Mouse (Mus musculus): ENCODE data around the gene Cinp.

Gene Cinp

DNA sequence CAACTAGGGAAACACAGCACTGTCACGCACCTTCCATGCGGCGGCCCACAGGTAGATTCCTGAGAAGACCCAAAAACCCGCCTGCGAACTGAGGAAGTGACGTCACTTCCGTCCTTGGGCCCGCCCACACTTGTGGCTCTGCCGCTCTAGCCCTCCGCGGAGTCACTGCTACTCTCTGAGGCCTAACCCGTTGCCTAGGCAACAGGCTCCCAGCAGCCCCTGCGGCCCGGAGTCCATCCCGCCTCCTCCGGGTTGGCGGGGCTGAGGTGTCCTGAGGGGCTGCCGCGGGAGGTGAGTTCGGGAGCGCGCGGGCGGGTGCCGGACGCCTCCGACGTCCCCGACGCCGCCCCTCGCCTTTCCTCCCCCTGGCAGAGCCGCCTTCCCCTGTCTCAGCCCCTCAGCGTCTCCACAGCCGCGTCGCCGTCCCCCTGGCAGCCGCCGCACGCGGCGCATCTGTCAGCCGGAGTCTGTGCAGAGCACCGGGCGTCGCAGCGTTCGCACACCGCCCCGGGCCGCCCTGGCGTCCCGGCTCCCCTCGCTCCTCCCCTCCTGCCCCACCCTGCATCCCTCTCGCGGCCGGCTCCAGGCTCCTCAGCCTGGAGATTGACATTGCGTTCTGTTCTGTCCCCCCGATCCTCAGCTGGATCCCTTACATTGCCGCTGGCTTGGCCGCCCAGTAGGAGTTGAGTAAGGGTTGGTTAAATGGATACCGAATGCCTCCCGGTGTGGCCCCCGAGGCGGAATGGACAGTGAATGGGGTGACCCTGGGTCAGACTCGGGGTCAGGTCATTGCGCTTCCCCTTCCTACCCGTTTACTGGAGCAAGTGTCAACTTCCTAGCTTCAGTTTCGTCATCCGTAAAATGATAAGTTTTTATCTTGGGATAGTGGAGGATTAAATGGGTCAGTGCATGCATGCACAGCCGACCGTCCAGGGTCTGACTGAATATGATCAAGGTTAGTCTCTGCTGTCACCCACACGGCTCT, at the start of gene Cinp, which contains the start of gene Tecpr2:
Gene Cinp (minus strand): TSS at position 110 of the 985 bp plus-strand sequence.
Gene Tecpr2 (plus strand): TSS at position 229 of the 985 bp plus-strand sequence.
- peak; percentile 97 for DNase-seq (ENCODE audit: low read depth, low spot score)

DNA sequence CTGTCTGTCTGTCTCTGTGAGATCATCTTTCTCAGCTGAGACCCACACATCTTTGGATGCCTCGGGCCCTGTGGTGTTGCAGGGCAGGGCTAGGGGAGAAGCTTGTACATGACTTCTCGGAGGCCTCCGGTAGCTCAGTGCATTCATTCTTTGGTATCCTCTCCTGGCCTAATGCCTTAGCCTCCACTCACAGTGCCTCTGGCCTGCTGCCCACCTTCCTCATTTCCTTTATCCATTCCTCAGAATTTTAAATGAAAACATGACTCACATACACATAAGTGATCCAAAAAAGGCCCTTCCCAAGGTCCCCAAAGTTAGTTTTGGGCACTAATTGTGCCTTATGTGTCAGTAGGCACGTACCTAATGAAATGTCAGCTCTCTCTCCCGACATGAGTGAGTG, 48.6 kb upstream of the Cinp start:
- no peak for DNase-seq (ENCODE audit: low read depth, low spot score)

DNA sequence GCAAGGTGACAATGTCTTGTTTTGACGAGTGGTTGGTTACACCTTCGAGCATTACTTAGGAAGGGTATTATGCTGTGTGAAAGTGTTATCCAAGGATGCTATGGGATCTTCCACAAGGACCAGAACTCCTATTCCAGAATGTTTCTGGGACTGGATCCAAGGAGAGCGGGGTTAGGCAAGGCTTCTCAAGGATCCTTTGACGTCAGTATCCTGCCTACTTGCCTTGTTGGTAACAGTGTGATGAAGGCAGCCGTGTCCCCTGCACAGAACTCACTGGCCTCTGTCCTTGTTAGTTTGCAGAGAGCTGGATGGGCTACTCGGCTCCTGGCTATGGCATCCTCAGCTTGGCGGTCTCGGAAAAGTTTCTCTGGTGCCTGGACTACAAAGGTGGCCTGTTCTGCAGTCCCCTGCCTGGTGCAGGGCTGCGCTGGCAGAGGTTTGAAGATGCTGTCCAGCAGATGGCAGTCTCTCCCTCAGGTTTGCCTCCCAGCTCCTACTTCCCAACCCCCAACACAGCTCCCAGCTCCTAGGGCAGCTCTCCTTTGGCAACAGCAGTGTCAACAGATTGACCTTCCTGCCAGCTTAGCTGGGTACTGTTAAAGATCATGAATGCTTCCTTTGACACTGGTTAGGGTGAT, 47.2 kb upstream of the Cinp start:
- DNase-seq (ENCODE audit: low read depth, low spot score), result peak; percentile 78

DNA sequence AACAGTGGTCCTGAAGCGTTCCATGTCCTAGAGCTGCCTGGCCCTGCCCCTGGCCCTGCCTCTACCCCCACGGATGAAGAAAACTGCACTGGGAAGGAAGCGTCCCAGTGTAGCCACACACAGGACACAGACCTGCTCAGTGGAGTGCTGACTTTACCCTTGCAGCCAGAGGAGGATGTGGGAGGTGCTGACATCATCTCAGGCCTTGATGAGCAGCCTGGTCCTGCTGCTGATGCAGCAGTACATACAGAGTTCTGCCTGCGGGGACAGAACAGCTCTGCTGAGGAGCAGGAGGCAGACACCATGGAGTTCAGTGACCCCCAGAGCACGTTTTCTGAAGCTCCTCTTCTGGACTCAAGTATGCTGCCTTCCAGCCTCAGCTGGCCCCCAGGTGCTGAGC, 43.9 kb upstream of the Cinp start:
- no peak for DNase-seq (ENCODE audit: low read depth, low spot score)

DNA sequence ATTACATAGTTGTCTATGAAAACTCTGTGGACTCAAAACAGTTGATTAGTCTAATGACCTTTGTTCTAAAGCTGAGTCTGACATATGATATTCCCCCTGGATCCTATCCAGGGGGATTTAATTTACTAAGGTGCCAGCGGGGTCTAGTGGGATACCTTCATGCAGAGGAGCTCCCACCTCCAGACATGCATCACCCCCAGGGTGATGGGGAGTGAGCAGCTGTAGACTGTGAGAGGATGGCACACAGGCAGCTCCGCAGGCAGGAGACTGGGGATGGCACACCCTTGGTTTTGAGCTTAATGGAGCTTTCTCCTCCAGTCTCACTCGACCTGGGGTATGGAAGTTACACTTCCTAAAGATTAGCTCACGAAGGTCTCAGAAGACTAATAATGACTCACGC, 32.6 kb upstream of the Cinp start:
- no peak for DNase-seq (ENCODE audit: low read depth, low spot score)

DNA sequence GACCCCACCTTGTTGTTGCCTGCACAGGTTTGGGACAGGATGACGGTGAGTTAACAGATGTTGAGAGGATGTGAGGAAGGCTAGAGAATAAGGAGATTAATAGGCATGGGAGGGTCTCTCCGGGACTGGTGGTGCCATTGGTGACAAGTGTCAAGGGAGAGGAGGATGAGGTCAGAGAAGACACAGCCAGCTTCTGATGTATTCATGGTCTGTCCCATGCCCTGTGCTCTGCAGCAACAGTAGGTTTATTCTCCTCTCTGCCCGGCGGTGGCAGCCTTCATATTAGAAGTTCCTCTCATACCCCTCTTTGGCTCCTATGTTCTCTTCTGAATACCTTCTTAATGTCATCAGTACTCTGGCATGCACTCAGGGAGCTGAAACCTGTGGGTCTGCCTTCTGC, 31.3 kb upstream of the Cinp start:
- no peak for DNase-seq (ENCODE audit: low read depth, low spot score)

DNA sequence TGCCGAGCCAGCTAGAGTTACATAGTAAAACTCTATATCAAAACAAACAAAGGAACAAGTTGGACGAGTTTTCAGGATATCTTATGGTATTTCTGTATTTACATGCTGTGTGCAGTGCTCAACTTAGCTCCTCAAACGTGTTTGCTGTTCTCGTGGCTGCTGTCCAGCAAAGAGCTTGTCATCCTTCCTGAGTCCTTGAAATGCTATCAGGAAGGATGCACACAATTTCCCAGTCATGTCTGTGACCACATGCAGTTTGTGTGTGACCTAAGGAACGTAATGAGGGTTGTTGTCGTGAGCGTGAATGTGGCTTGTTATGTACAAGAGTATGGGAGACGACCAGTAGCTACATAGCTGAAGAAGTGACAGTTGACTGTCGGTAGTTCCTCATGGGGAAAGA, 26.8 kb upstream of the Cinp start:
- no peak for DNase-seq (ENCODE audit: low read depth, low spot score)

DNA sequence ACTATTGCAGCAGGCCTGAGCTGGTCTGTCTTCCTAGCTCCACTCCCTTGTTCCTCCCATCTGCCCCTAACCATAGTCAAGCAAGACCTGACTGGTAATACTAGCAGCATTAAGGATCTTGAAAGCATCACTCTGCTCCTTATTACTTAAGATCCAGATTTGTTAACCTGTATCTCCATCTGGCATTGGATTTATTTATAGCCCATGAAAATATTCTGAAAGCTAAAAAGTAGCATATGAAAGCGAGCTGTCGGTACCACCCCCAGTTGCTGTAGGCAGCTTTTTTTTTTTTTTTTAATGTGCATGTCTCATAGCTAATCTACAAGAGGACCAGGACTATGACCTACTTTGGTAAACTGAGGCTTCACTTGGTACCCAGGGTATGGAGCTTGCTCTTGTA, 21.0 kb upstream of the Cinp start:
- DNase-seq (ENCODE audit: low read depth, low spot score), result no peak

DNA sequence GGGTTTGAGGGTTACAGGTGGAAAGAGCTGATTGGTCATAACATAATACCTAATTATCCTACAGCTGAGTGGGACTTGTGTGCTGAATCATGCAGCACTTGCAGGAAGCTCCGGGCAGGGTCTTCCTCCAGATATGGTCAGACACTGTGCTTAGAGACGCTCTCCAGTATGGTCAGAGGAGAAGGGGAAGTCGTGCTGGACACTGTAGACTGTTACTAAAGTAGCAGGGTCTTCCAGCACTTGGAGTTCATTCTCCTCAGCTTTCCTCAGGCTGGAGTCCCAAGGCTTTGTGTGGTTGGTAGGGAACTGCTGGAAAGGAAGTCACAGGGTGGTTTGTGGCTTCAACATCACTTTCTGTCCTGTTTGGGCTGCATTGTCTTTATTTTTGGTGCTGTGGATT, 18.9 kb upstream of the Cinp start:
- DNase-seq (ENCODE audit: low read depth, low spot score), result no peak

DNA sequence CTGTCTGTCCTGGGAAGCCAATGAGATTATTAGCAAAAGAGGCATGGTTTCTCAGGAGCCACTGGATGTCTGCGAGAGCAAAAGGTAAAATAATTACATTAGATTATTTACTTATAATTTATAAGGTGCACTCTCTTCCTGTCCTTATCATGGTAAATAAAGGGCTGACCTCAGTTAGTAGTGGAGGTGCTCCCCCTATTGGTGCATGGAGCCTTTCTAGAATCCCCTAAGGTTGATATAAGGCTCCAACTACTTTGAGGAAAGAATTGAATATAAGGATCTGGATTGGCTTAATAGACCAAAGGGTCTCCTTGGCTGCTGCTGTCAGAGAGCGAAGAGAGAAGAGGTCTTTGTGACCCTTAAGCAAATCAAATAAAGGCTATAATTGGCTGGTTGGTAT, 14.6 kb upstream of the Cinp start:
- DNase-seq (ENCODE audit: low read depth, low spot score), result no peak

DNA sequence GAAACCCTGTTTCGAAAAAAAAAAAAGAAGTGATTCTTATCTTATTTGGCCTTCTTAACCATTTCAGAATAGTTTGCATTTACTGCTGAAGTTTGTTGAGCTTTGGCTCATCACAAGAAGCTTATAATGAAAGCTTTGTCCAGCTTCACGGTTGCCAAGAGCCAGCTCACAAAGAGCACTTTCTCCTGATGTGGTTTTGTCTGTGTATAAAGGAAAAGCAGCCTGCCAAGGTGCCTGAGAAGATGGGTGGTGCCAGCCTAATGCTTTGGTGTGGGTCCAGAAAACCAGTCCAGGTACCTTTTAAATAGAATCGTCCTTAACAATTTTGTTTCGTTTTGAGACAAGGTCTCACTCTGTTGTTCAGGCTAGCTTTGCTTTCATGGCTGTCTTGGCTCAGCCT, 13.2 kb upstream of the Cinp start:
- DNase-seq (ENCODE audit: low read depth, low spot score), result no peak

DNA sequence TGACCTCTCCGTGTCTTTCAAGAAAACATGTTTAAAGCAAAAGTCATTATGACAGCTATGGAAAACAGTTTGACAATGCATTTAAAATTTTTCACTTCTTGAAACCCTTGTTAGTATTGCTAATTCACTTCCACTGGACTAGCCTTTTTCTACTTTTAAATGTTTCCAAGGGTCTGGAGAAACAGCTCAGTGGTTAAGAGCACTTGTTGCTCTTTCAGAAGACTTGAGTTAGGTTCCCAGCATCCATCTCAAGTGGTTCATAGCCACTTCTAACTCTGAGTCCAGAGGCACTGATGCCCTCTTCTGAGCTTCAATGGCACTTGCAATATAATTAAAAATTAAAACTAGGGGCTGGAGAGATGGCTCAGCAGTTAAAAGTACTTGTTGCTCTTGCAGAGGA, 2.9 kb upstream of the Cinp start:
- no peak for DNase-seq (ENCODE audit: low read depth, low spot score)

DNA sequence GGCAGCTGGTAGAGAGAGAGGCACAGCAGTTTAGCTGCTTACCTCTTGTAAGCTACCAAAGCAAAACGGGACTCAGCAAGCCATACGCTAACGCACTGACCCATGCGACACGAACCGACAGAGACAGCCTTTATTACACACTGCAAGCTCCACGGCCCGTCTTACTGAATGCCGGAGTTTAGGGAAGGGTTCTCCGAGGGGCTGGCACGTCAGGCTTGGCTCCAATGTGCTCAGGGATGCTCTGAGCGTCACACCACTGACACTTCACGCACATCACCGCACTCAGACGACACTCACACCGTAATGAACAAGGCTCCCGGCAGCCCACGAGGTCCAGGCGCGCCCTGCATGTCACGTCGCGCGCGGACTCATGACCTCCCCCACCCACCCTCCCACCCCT, 339 bp downstream of the Cinp start:
- peak; percentile 26 for DNase-seq (ENCODE audit: low read depth, low spot score)

DNA sequence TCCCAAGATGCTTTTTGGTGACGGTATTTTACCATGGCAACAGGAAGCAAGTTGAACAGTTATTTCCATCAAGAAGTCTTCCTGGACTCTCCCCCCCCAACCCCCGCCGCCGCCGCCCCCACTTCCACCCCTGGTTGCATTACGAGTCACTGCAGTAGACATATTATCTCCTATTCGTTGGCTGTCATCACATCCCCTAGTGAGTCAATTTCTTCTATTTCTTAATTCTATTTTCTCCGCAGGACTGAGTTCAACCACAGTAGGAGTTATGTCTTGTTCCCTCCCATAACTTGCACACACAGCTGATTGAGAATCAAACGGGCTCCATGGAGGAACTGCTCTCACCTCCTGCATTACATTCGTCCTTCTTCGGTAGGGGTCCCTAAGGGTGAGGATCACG, 839 bp downstream of the Cinp start:
- no peak for DNase-seq (ENCODE audit: low read depth, low spot score)

DNA sequence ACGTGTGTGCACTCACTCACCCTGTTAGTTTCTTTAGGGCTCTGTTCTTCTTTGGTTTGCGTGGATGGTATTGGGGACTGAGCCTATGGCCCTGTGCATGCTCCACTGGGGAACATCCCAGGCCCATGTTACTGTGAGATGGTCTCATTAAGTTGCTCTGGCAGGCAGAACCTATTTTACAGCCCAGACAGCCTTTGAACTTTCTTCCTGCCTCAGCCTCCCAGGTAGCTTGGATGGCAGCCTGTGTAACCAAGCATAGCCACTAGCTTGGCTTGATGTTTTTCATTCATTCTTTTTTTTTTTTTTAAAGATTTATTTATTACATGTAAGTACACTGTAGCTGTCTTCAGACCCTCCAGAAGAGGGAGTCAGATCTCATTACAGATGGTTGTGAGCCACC, 3.7 kb downstream of the Cinp start:
- no peak for DNase-seq (ENCODE audit: low read depth, low spot score)

DNA sequence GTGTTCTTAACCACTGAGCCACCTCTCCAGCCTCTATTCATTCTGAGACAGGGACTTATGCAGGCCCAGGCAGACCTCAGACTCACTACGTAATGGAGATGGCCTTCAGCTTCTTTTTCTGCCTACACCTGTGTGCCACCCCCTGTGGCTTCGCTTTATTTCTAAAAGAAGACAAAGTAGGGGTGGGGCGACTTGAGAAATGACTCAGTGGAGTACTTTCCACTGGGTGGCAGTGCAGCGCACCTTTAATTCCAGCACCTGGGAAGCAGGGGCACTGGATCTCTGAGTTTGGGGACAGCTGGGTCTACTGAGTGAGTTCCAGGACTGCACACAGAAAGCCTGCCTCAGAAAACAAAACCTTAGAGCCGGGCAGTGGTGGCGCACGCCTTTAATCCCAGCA, 6.7 kb downstream of the Cinp start:
- no peak for DNase-seq (ENCODE audit: low read depth, low spot score)

DNA sequence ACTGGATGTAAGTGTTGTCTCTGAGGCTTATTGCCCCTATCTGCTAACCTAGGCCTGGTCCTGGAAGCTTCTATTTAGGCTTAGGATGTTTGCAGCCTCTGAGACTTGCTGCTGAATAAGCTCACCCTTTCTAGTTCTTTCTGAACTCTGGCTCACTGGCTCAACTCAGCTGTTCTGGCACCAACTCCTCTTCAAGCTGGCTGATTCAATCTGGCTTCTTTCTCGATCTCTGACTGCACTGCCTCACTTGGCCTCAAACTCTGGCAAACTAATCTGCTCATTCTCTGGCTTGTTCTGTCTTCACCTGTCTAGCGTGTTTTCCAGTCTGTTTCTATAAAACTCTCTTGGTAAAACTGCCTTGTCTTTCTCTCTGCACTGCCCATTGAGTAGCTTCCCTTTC, 13.6 kb downstream of the Cinp start:
- DNase-seq (ENCODE audit: low read depth, low spot score), result no peak

DNA sequence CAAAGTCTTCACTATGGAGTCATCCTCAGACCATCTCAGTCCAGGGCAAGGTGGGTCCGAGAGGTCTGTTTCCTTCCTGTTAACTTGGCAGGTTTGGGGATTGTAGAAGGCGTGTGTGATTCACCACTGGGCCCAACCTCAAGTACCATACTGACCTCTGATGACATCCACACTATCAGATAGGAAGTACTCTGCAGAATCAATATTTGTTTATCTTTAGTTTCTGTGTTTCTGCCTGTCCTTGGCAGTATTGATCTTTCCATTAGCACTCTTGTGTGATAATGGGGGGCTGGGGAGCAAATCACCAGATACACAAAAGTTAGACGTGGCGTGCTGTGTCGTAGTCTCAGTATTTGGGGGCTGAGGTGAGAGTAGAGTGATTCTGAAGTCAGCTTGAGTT, 17.7 kb downstream of the Cinp start:
- no peak for DNase-seq (ENCODE audit: low read depth, low spot score)

DNA sequence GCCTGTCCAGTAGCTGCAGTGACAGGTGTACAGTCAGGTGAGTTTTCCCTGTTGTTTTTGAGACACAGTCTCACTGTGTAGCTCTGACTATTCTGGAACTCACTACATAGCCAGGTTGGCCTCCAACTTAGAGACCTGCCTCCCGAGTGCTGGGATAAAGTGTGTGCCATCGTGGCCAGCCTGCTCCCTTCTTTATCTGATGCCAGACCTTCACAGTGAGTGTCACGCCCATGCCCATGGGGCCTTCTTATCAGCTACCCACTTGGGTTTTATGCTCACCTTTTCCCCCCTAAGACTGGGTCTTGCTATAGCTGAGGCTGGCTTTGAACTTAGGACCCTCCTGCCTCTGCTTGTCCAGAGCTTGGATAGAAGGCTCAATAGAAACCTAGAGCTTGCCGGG, 18.8 kb downstream of the Cinp start:
- no peak for DNase-seq (ENCODE audit: low read depth, low spot score)

DNA sequence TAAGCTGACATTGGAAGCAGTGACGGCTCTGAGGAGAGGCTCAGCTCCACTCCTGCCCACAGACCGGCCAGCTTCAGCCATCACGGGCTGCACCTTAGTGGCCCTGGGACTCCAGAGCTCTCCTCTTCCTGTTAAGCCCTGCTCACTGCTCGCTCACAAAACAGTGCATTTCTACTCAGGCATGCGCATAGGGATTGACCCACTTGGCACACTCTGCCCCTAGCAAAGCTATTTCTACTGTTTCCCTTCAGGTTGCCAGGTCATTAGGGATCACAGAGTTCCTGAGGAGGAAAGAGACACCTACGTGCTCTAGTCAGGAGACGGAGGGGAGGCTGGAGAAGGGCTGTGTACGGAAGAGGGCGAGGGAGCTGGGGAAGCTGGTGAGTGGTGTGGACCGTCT, 23.0 kb downstream of the Cinp start:
- no peak for DNase-seq (ENCODE audit: low read depth, low spot score)

DNA sequence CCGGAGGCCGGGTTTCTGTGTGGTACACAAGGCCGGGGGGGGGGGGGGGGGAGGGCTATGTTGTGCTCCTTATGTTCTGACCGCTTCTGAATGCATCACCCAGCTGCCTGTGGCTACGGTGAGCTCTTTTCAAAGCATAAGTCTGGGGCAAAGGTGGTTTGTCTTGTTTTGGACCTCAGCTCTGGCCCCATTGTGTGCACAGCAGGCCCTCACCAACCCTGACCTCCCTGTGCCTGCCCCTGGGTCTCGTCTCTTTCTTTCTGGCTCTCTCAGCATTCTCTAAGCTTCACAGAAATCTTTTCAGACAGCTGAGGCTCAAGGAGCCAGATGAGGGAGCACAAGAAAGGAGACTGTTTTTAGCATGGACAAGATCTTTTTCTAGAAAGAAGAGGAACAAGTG, 23.4 kb downstream of the Cinp start:
- DNase-seq (ENCODE audit: low read depth, low spot score), result no peak

DNA sequence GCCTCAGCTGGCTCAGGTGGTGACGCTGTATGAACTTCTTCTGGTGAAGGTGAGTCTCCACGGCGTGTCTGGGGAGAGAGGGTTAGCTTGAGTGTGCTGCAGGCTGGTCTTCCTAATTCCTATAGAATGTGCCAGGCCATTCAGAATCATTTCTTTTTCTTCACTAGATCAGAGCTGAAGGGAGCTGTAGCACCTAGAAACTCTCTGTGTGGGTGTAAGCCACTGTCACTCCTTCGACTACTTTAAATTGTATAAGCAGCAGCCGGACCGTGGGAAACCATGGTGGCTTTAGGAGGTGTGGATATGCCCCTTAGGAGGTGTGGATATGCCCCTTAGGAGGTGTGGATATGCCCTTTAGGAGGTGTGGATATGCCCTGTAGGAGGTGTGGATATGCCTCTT, 24.9 kb downstream of the Cinp start:
- DNase-seq (ENCODE audit: low read depth, low spot score), result no peak

DNA sequence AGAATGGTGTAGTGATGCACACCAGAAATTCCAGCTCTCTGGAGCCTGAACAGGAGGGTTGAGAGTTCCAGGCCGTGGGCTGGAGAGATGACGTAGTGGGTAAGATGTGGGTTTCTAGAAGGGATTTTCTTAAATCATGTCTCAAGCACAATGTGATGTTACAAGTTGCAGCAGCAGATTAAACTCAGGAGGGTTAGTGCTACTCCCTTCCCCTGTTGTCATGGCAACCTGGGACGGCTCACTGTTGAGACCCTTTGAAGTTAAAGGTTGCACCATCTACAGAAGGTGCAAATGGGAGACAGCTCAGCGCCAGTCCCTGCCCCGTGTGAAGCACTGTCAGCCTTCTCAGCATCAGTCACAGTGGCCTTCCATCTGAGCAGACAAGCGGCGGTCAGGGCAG, 27.7 kb downstream of the Cinp start:
- DNase-seq (ENCODE audit: low read depth, low spot score), result no peak

All from c-Kit-negative CD71-positive TER-119-positive erythroid progenitor cells, embryonic 14.5 days (primary cell).